Mouse (Mus musculus) liver, embryonic 14.5 days (tissue): ENCODE measurements at regions not wholly inside any gene's neighbourhood (a gene's known extent, or its start where the extent isn't known, plus 50 kb on each side); places are given as distances from the start of the nearest gene placed in this dataset.

Source experiments
- ATAC-seq: fragments of 200-750 bp; cut with Nextera tagmentation; 2 replicates; pipeline ENCODE4 v1.8.0; 2017; ENCODE audit warnings: moderate number of reproducible peaks, mild to moderate bottlenecking, moderate library complexity; ENCODE audit not compliant: insufficient read depth
- DNase-seq, 3 experiments: peaks; one replicate each; pipeline ENCODE4 v3.0.0-alpha.2; 2012 to 2013; ENCODE audit warnings: low read depth in 3 of 3, low spot score in 3 of 3
- H3K27ac ChIP-seq: fragments of 300-500 bp; sonication (generic); 2 replicates; pipeline ENCODE4 v1.5.1; 2014; ENCODE audit warnings: moderate library complexity, mild to moderate bottlenecking, control low read depth, inconsistent platforms
- H3K27me3 ChIP-seq: fragments of 300-500 bp; sonication (generic); 2 replicates; pipeline ENCODE4 v1.6.1; 2014; ENCODE audit warnings: mild to moderate bottlenecking, low read length, moderate library complexity; ENCODE audit not compliant: control insufficient read depth, insufficient read depth
- H3K36me3 ChIP-seq: fragments of 300-500 bp; sonication (generic); replicated peaks from 2 replicates; pipeline ENCODE4 v1.6.1; 2014; ENCODE audit warnings: low read depth; ENCODE audit not compliant: control insufficient read depth, insufficient read depth
- H3K4me1 ChIP-seq, 2 experiments: fragments of 200-500 bp in 1 of 2; fragments of 300-500 bp in 1 of 2; sonication (generic) in 1 of 2; replicated peaks; 2 replicates each; pipeline ENCODE4 v1.6.1; 2012 to 2014; ENCODE audit warnings: antibody characterized with exemption in 1 of 2, inconsistent platforms in 1 of 2, low read length in 1 of 2; ENCODE audit not compliant: control insufficient read depth in 2 of 2, insufficient read depth in 2 of 2
- H3K4me2 ChIP-seq: fragments of 300-500 bp; sonication (generic); 2 replicates; pipeline ENCODE4 v1.6.1; 2014; ENCODE audit warnings: low read depth, mild to moderate bottlenecking, control low read depth, moderate library complexity
- H3K4me3 ChIP-seq, 2 experiments: fragments of 200-500 bp in 1 of 2; fragments of 300-500 bp in 1 of 2; sonication (generic) in 1 of 2; 2 replicates each; pipeline ENCODE4 v1.5.1; 2012 to 2014; ENCODE audit warnings: low read depth in 2 of 2, low read length in 2 of 2, mild to moderate bottlenecking in 2 of 2, control low read depth in 1 of 2, inconsistent platforms in 1 of 2, moderate library complexity in 1 of 2; ENCODE audit not compliant: insufficient read depth in 1 of 2
- H3K9ac ChIP-seq: fragments of 300-500 bp; sonication (generic); replicated peaks from 2 replicates; pipeline ENCODE4 v1.6.1; 2014; ENCODE audit warnings: mild to moderate bottlenecking, control low read depth, moderate library complexity
- H3K9me3 ChIP-seq: fragments of 300-500 bp; sonication (generic); 2 replicates; pipeline ENCODE4 v1.6.1; 2016; ENCODE audit warnings: low read length, mixed read lengths; ENCODE audit not compliant: control insufficient read depth
- CTCF ChIP-seq: IDR thresholded peaks from 2 replicates; pipeline ENCODE4 v1.5.1; 2016; ENCODE audit warnings: antibody characterized with exemption, low read depth, control low read depth
- EP300 ChIP-seq: IDR thresholded peaks from 2 replicates; pipeline ENCODE4 v1.6.1; 2016; ENCODE audit warnings: antibody characterized with exemption, low read depth
- WGBS: fragments of 180-500 bp; shearing (Covaris S2); extraction: QIAGEN DNeasy Blood & Tissue Kit; methylation state at CpG from one replicate; pipeline ENCODE4 v1.1.7; 2014; ENCODE audit not compliant: insufficient replicate concordance; 5-methylcytosine and 5-hydroxymethylcytosine counted together

DNA sequence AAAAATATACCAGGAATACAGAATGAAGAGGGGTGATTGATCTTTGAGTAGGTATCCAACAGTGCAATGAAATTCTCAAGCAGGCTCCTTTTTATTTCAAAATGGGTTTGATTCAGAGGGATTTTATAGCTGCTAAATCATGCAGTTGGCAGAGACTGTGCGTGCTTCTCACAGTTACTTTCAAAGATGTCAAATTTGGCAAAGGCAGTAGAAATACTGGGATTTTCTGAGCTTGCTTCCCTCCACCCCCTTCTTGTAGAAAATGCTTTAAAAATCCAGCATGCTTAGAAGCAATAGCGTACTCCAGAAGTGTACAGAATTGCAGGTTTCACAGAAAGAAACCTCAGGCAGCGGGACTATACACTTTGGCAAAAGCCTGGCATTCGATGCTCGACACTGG is 367.9 kb upstream of the Got2 start:
- DNase-seq = no peak
- 54% methylated on average over 5 of the region's 5 CpGs for WGBS

DNA sequence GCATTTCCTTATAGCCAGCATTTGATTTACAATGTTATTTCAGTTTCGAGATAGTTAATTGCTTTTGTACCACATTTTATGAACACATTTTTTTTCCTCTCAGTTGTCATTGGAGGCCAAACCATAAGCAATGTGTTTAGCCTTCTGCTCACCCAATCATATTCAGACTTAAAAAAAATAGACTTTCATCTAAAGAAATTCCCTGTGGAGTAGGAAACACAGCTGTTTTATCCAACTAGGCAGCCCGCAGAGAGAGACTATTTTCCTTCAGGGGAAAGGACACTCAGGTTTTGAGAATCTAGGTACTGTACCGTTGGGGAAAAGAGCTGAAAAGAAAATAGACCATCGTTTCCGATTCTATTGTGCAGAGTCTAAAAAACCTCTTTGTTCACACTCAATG is 367.5 kb upstream of the Got2 start:
- 61% methylated on average over 5 of the region's 5 CpGs for WGBS
- no peak overlapping the region for H3K9ac ChIP-seq
- H3K9me3 ChIP-seq = no peaks in the 10 kb centered on the region
- no peaks in the 10 kb centered on the region for H3K36me3 ChIP-seq
- TF ChIP-seq EP300 (no peak), CTCF (no peak)
- ATAC-seq (no peak), DNase-seq (no peak)
- no peak overlapping the region for H3K4me2 ChIP-seq
- no peaks in the 10 kb centered on the region for H3K27me3 ChIP-seq
- H3K27ac ChIP-seq = no peak overlapping the region
- no peaks in the 10 kb centered on the region for H3K4me1 ChIP-seq
- no peak overlapping the region for H3K4me3 ChIP-seq

More for the DNA sequence above, 367.9 kb upstream of the Got2 start:
- H3K4me1 ChIP-seq = no peaks in the 10 kb centered on the region
- no peak overlapping the region for H3K4me2 ChIP-seq
- H3K9me3 ChIP-seq = no peaks in the 10 kb centered on the region
- no peak for ATAC-seq
- H3K36me3 ChIP-seq = no peaks in the 10 kb centered on the region
- no peak overlapping the region for H3K4me3 ChIP-seq
- H3K27me3 ChIP-seq = no peaks in the 10 kb centered on the region
- TF ChIP-seq EP300 = no peak
- TF ChIP-seq CTCF = no peak
- H3K9ac ChIP-seq = no peak overlapping the region
- H3K27ac ChIP-seq = no peak overlapping the region

DNA sequence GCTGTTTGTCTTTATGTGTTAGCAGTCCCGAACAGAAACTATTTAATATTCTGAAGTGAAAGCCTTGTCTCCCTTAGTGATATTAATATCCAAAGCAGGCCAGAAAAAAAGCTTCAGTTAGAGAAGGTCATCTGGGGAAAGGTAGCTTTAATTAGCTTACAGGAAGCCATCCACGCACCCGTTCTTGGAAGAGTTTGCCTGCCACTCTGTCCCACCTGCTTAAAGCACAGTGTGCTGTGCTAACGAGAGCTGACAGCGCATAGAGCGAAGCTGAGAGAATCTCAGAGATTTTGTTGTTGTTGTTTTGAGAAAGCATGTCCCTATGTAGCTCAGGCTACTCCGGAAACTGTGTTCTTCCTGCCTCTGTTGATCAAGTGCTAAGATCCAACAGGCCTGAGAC is 357.7 kb upstream of the Got2 start:
- 66% methylated on average over 7 of the region's 7 CpGs for WGBS
- no peak for ATAC-seq
- Histone ChIP-seq H3K9ac (no peak overlapping the region), H3K27ac (no peak overlapping the region), H3K27me3 (no peaks in the 10 kb centered on the region), H3K9me3 (no peaks in the 10 kb centered on the region), H3K36me3 (no peaks in the 10 kb centered on the region), H3K4me2 (no peak overlapping the region), H3K4me3 (no peak overlapping the region), H3K4me1 (no peaks in the 10 kb centered on the region)
- TF ChIP-seq EP300 = no peak
- TF ChIP-seq CTCF = no peak
- DNase-seq = no peak

DNA sequence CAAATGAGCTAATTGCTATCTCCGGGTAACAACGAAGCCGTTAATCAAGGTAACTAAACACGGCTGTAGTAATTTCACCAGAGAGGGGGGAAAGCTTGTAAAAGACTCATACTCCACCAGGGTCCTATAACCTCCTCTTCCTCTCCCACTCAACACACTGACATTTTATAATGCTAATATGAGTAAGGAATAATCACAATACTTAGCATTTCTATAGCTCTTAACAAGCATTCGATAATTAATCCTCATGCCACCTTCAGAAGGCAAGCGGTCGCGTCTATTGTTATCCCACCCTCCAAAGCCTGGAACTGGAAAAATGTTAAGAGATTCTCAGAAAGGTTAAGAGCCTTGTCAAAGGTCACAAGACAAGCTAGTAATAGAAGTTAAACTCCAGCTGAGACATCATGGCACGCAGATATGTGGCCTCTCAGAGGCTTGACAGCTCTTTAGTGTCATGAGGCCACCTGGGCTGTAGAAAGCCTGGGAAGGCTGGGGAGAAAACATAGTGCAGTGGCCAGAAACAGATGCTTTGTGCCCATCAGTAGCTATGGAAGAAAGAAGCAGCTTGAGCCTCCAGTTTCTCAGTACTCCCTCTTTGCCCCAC is 356.3 kb upstream of the Got2 start:
- no peaks in the 10 kb centered on the region for H3K36me3 ChIP-seq
- ATAC-seq (no peak), DNase-seq (no peak)
- no peak overlapping the region for H3K4me2 ChIP-seq
- no peak for TF ChIP-seq CTCF
- TF ChIP-seq EP300 = no peak
- H3K9ac ChIP-seq = no peak overlapping the region
- no peaks in the 10 kb centered on the region for H3K9me3 ChIP-seq
- no peak overlapping the region for H3K4me3 ChIP-seq
- 74% methylated on average over 9 of the region's 9 CpGs for WGBS
- H3K4me1 ChIP-seq = no peaks in the 10 kb centered on the region
- no peaks in the 10 kb centered on the region for H3K27me3 ChIP-seq
- H3K27ac ChIP-seq = no peak overlapping the region

DNA sequence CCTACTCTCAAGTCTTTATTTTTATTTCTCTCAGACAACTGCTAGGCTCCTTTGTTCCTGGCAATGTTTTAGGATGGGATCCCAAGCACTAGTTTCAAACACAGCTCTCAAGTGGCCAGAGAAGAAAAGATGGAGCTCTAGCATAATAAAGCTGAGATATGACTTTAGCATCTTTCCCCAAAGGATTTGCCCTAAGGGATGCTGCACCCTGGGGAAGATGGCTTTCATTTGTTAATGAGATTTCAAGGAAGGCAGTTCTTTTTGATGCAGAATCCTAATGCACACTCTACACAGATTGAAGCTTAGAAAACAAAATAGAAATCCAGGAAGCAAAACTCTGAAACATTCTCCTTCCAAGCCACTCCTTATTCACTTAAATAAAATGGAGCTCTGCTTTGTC is 350.1 kb upstream of the Got2 start:
- H3K27ac ChIP-seq = no peak overlapping the region
- ATAC-seq = no peak
- H3K4me1 ChIP-seq = no peaks in the 10 kb centered on the region
- H3K4me3 ChIP-seq = no peak overlapping the region
- no peak for TF ChIP-seq EP300
- TF ChIP-seq CTCF = no peak
- no peak for DNase-seq
- no peak overlapping the region for H3K9ac ChIP-seq
- H3K36me3 ChIP-seq = no peaks in the 10 kb centered on the region
- H3K4me2 ChIP-seq = no peak overlapping the region
- no peaks in the 10 kb centered on the region for H3K27me3 ChIP-seq
- H3K9me3 ChIP-seq = no peaks in the 10 kb centered on the region

DNA sequence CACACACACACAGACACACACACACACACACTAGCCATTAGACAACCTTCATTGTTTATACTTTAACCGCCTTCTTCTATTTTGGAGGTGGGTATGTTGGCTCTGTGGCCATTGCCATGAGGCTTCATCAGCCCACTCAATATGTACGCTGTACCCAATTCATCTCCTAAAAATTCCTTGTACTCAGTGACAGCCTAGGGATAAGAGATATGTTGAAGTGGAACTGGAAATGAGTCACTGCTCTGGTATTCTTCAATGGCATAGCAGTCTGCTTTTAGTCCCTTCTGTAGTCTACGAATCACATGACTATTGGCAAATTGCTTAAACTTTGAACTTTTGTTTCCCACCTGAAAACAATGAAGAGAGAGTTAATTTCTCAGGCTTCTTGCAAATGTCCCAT is 349.6 kb upstream of the Got2 start:
- H3K9ac ChIP-seq = no peak overlapping the region
- no peak overlapping the region for H3K27ac ChIP-seq
- H3K9me3 ChIP-seq = no peaks in the 10 kb centered on the region
- H3K27me3 ChIP-seq = no peaks in the 10 kb centered on the region
- no peak overlapping the region for H3K4me3 ChIP-seq
- no peak for TF ChIP-seq EP300
- TF ChIP-seq CTCF = no peak
- 50% methylated on average over 3 of the region's 3 CpGs for WGBS
- no peak for DNase-seq
- no peaks in the 10 kb centered on the region for H3K4me1 ChIP-seq
- H3K4me2 ChIP-seq = no peak overlapping the region
- no peak for ATAC-seq
- H3K36me3 ChIP-seq = no peaks in the 10 kb centered on the region
